In genomic region chr11:32809091-32809490, GRCm38 (mm10) we compare ENCODE assay signal across 18 mouse cellular contexts. TPM values are rescaled to one million over a fixed set of nuclear protein-coding genes. Genes with fewer than 3 reads are reported as not detected.
"Had no signal": no experiment of that assay in that cellular context is flagged by ENCODE, and none has a peak within 500 bp of the region (broad histone marks: within the 10 kb centered on the region; RNA-seq: fewer than 3 reads in every experiment).

No protein-coding gene starts in this region.

- ATAC-seq: lung, postnatal 0 days; midbrain, embryonic 15.5 days had no signal

- H3K9me3 ChIP-seq: midbrain, embryonic 10.5 days; midbrain, embryonic 15.5 days; neural tube, embryonic 12.5 days had no signal

- H3K4me2 ChIP-seq: midbrain, embryonic 15.5 days; neural tube, embryonic 12.5 days had no signal

- H3K27ac ChIP-seq: liver, embryonic 14.5 days; midbrain, embryonic 10.5 days; midbrain, embryonic 15.5 days; neural tube, embryonic 12.5 days had no signal

- H3K9ac ChIP-seq: liver, embryonic 14.5 days; midbrain, embryonic 15.5 days; neural tube, embryonic 12.5 days had no signal

- H3K4me3 ChIP-seq: midbrain, embryonic 10.5 days; midbrain, embryonic 15.5 days; neural tube, embryonic 12.5 days had no signal

- H3K4me1 ChIP-seq: midbrain, embryonic 15.5 days; neural tube, embryonic 12.5 days had no signal

- H3K27me3 ChIP-seq: midbrain, embryonic 15.5 days; neural tube, embryonic 12.5 days had no signal

- DNase-seq: kidney, postnatal 14 days; left cerebral cortex, postnatal 4 days; liver; lung, adult 18-20 months; lung, postnatal 36 days; right cerebral cortex, postnatal 4 days; spleen, adult 18-20 months; thymus, adult 2 months; thymus, postnatal 25 days had no signal

- H3K36me3 ChIP-seq: midbrain, embryonic 10.5 days; midbrain, embryonic 15.5 days; neural tube, embryonic 12.5 days had no signal

RNA-seq across cellular contexts. Expression of gene Smim23, which starts 15.3 kb away (rescaled TPM):
- polyA plus RNA-seq: kidney, embryonic 14.5 days; large intestine, adult 2 months; liver, embryonic 14.5 days; lung, postnatal 0 days; midbrain, embryonic 10.5 days; midbrain, embryonic 15.5 days; neural tube, embryonic 12.5 days; stomach, embryonic 14.5 days; thymus, adult 2 months; urinary bladder, adult 2 months had no signal
